Mouse (Mus musculus) G1E (cell line): ENCODE measurements around the gene Dcst2.

Experiments
- CTCF ChIP-seq: IDR thresholded peaks from 2 replicates; pipeline ENCODE4 v1.5.1; 2012; ENCODE audit warnings: low read depth, low read length, inconsistent platforms, mixed read lengths
- GATA1 ChIP-seq: IDR thresholded peaks from 2 replicates; pipeline ENCODE4 v1.6.1; 2012; ENCODE audit warnings: borderline replicate concordance, low read length, inconsistent platforms, mixed read lengths
- TAL1 ChIP-seq: conservative IDR thresholded peaks from 2 replicates; pipeline ENCODE4 v1.6.1; 2012; ENCODE audit warnings: low read depth, low read length, inconsistent platforms, mixed read lengths

GRCm38 (mm10) chr3:89356029-89356428 is 5.7 kb upstream of the Dcst2 start:
- TF ChIP-seq CTCF (no peak), GATA1 (no peak), TAL1 (no peak)
